Mouse (Mus musculus) midbrain, embryonic 10.5 days (tissue): ENCODE measurements around the gene Eef1b2. TPM values are rescaled to one million over a fixed set of nuclear protein-coding genes. Genes with fewer than 3 reads are reported as not detected.
"Not testable (repeated sequence)": the region's sequence is repeated elsewhere in the genome, so short reads cannot be mapped to it uniquely, and the experiment has no call there.

Experiments
- DNase-seq: peaks from one replicate; pipeline ENCODE4 v3.0.0-alpha.2; 2017; ENCODE audit warnings: low spot score
- H3K27ac ChIP-seq: fragments of 300-500 bp; sonication (generic); replicated peaks from 2 replicates; pipeline ENCODE4 v1.5.1; 2016; ENCODE audit warnings: mild to moderate bottlenecking
- H3K27me3 ChIP-seq: fragments of 300-500 bp; sonication (generic); 2 replicates; pipeline ENCODE4 v1.6.1; 2016; ENCODE audit warnings: low read depth, mild to moderate bottlenecking; ENCODE audit not compliant: poor library complexity, severe bottlenecking
- H3K36me3 ChIP-seq: fragments of 300-500 bp; sonication (generic); 2 replicates; pipeline ENCODE4 v1.6.1; 2016; ENCODE audit warnings: mild to moderate bottlenecking, moderate library complexity
- H3K4me1 ChIP-seq: fragments of 300-500 bp; sonication (generic); 2 replicates; pipeline ENCODE4 v1.6.1; 2016
- H3K4me3 ChIP-seq: fragments of 300-500 bp; sonication (generic); 2 replicates; pipeline ENCODE4 v1.5.1; 2016; ENCODE audit warnings: mild to moderate bottlenecking, moderate library complexity
- H3K9me3 ChIP-seq: fragments of 300-500 bp; sonication (generic); replicated peaks from 2 replicates; pipeline ENCODE4 v1.6.1; 2016; ENCODE audit warnings: mild to moderate bottlenecking
- WGBS: fragments of 180-500 bp; shearing (Covaris S2); methylation state at CpG from one replicate; pipeline ENCODE4 v1.1.7; 2016; 5-methylcytosine and 5-hydroxymethylcytosine counted together
- polyA plus RNA-seq: library from polyadenylated mRNA; unstranded; fragments of >200 nt; fragmentation: Nextera tagmentation; extraction: Ambion mirVana; gene quantifications from 2 replicates; pipeline ENCODE4 v1.2.1, GENCODE M21; 2016

The Eef1b2 gene
- polyA plus RNA-seq, 1 experiment from 2014 or later, result 588 TPM

DNA sequence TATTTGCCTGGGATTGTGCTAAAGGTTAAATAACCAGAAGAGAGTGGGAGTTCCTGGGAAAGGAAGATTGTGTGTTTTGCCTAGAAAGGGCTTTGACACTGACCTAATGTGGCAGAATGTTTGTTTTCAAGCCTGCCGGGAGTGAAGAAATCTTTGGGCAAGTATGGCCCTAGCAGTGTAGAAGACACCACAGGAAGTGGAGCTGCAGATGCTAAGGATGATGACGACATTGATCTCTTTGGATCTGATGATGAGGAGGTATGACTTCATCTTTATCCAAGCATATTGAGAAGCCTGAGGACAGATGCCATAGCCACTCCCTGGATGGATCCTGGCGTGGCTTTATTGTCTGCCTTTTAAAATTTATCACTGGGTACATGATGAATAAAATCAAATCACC lies 1.7 kb downstream of the Eef1b2 start:
- Histone ChIP-seq H3K4me3 (peak overlapping the region; percentile 98), H3K4me1 (peaks cover 29% of the 10 kb centered on the region), H3K27me3 (no peaks in the 10 kb centered on the region), H3K9me3 (no peaks in the 10 kb centered on the region), H3K27ac (no peak overlapping the region), H3K36me3 (peaks cover 53% of the 10 kb centered on the region)
- 86% methylated on average over 3 of the region's 3 CpGs for WGBS
- no peak for DNase-seq

DNA sequence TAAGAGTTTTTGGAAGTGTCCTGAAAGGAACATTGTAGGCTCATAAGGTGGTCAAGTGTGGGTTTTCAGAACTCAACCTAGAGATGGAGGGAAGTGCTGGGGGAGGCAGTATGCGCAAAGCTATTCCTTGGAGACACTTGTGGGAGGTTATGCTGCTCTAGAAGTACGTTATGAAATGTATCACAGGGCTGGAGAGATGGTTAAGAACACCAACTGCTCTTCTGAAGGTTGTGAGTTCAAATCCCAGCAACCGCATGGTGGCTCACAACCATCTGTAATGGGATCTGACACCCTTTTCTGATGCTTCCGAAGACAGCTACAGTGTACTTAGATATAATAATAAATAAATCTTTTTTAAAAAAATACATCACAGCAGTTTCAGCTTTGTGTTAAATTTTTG lies 3.5 kb downstream of the Eef1b2 start:
- H3K4me3 ChIP-seq, result no peak overlapping the region
- H3K9me3 ChIP-seq, result no peaks in the 10 kb centered on the region
- DNase-seq, result no peak
- WGBS, result 93% methylated on average over 4 of the region's 4 CpGs
- peaks cover 23% of the 10 kb centered on the region for H3K4me1 ChIP-seq
- H3K27me3 ChIP-seq, result no peaks in the 10 kb centered on the region
- no peak overlapping the region for H3K27ac ChIP-seq
- H3K36me3 ChIP-seq, result peaks cover 48% of the 10 kb centered on the region

DNA sequence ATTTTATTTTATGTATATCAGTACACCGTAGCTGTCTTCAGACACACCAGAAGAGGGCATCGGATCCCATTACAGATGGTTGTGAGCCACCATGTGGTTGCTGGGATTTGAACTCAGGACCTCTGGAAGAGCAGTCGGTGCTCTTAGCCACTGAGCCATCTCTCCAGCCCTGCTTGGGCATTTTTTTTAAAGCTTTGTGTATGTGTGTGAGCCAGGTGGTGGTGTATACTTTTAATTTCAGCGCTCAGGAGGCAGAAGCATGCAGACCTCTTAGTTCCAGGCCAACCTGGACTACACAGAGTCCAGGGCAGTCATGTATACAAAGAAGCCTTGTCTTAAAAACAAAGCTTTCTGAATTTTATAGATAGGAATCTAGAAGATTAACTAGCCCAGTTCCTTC lies 4.0 kb downstream of the Eef1b2 start:
- H3K9me3 ChIP-seq, H3K27ac ChIP-seq: not testable (repeated sequence)
- H3K36me3 ChIP-seq, result peaks cover 48% of the 10 kb centered on the region

DNA sequence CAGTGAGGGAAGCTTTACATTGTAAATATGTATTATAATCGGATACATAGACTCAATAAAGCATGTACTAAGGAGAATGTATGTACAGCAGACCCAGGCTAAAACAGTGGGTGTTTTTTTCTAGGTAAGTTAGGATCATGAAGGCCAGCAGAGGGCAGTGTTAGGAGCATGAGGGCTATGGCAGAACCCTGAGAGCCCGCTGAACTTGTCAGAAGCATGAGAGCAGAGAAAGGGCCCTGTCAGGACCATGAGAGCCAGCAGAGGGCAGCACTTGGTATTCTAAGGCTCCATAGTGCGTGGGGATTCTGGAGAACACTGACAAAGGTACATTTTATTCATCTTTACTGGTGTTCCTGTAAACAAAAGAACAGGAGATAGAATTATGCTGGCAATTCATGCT lies 4.4 kb downstream of the Eef1b2 start:
- Histone ChIP-seq H3K4me3 (no peak overlapping the region), H3K27ac (no peak overlapping the region), H3K4me1 (peaks cover 15% of the 10 kb centered on the region), H3K9me3 (no peaks in the 10 kb centered on the region), H3K27me3 (no peaks in the 10 kb centered on the region), H3K36me3 (peaks cover 48% of the 10 kb centered on the region)
- peak; percentile 92 for DNase-seq
- 10% methylated on average over 3 of the region's 3 CpGs for WGBS

More for the DNA sequence above, 4.0 kb downstream of the Eef1b2 start:
- H3K4me1 ChIP-seq, result peaks cover 19% of the 10 kb centered on the region
- H3K4me3 ChIP-seq, DNase-seq, H3K27me3 ChIP-seq: not testable (repeated sequence)
- WGBS, result 67% methylated on average over 4 of the region's 4 CpGs

DNA sequence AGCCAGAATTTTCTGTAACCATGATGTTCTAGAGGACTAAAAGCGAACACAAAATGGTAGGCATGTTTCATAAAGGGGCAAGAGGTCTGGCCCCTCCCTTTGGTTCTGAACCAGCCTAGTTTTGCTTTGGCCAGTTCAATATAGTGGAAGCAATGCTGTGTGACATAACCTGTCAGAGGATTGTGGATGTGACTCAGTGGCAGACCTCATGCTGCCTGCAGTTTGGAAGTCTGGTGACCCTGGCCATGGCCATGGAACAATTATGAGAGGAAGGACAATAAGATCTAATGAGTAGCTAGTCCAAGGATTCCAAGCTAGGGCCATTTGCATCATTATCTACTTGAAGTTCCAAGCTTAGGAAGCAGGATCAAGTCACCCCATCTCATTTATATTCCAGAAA lies 4.9 kb downstream of the Eef1b2 start:
- WGBS, result 89% methylated on average over 1 of the region's 1 CpGs
- H3K27ac ChIP-seq, result no peak overlapping the region

DNA sequence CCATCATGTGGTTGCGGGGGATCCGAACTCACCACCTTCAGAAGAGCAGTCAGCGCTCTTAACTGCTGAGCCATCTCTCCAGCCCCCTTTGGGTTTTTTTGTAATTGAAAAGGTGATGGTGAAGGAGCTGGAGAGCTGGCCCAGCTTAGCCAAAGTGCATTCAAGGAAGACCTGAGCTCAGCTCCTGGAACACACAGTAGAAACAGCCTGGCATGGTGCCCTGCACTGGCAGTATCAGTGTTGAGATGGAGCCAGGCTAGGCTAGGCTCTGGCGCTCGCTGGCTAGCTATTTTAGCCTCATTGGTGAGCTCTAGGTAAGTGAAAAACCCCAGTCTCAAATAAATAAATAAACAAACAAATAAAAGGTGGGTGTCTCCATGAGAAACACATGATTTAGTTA lies 5.6 kb downstream of the Eef1b2 start:
- no peak for DNase-seq
- Histone ChIP-seq H3K36me3 (peaks cover 48% of the 10 kb centered on the region), H3K9me3 (no peaks in the 10 kb centered on the region), H3K27me3 (no peaks in the 10 kb centered on the region), H3K4me1 (peaks cover 15% of the 10 kb centered on the region), H3K27ac (no peak overlapping the region), H3K4me3 (no peak overlapping the region)
- 78% methylated on average over 5 of the region's 5 CpGs for WGBS

More for the DNA sequence above, 4.9 kb downstream of the Eef1b2 start:
- H3K4me3 ChIP-seq, result no peak overlapping the region
- H3K36me3 ChIP-seq, result peaks cover 48% of the 10 kb centered on the region
- no peaks in the 10 kb centered on the region for H3K27me3 ChIP-seq
- H3K4me1 ChIP-seq, result peaks cover 15% of the 10 kb centered on the region
- H3K9me3 ChIP-seq, result no peaks in the 10 kb centered on the region
- DNase-seq, result no peak

DNA sequence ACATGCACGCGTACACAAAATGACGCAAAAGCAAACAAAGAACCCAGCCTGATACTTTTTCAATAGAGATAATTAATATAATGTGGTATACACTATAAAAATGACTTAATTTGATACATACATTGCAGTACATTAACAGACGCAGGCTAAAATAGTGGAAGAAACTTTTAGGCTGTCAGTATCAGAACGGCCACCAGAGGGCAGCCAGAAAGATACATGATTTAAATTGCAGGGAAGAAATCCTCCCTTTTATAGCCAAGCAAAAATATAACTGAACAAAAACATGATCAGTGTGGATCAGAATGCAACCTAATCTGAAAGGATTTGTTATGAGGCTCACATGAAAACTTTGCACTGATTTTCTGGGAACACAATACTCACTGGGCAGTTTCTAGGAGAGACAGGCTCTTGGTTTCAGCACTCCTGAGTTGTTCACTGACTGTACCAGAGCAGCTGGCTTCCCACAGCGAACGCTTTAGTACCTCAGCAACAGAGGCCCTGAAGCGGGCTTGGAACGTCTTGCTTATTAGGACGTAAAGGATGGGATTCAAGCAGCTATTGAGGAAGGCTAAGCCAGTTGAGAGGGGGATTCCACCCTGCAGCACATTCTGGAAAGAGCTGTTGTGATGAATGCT lies 6.1 kb downstream of the Eef1b2 start:
- Histone ChIP-seq H3K9me3 (no peaks in the 10 kb centered on the region), H3K27me3 (no peaks in the 10 kb centered on the region), H3K4me1 (peaks cover 11% of the 10 kb centered on the region), H3K27ac (no peak overlapping the region), H3K36me3 (peaks cover 46% of the 10 kb centered on the region), H3K4me3 (no peak overlapping the region)
- DNase-seq, result peak; percentile 42
- WGBS, result 63% methylated on average over 10 of the region's 10 CpGs

DNA sequence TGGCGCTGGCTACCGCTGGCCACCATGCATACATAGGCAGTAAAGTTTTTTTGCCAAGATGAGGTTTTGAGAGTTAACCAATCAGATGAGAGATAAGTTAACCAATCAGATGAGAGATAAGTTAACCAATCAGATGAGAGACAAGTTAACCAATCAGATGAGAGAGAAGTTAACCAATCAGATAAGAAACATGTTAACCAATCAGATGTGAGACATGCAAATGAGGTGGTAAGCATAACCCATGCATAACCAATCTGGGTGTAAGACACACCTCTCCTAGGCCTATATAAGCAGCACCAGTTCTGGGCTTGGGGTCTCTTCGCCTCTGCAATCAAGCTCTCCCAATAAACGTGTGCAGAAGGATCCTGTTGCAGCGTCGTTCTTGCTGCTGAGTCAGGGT lies 8.8 kb downstream of the Eef1b2 start:
- 96% methylated on average over 6 of the region's 6 CpGs for WGBS
- H3K9me3 ChIP-seq, H3K27me3 ChIP-seq, H3K27ac ChIP-seq, DNase-seq, H3K4me3 ChIP-seq, H3K4me1 ChIP-seq: not testable (repeated sequence)
- H3K36me3 ChIP-seq, result peaks cover 20% of the 10 kb centered on the region

DNA sequence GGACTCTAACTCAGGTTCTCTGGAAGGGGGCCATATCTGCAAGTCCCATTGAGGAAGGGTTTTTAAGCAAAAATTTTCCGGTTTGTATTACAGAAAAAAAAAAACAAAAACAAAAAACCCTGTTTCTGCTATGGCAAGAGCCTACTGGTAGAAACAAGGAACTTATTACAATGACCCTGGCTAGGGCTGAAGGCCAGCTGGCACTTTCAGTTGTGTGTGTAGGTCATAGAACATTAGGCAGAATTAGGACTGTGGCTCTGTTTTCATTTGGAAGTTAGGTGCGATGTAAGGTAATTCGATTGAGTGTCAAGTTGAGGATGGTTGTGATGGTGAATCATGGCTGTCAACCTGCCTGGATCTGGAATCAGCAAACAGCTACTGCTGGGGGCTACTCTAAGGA lies 11.9 kb downstream of the Eef1b2 start:
- 95% methylated on average over 3 of the region's 3 CpGs for WGBS
- DNase-seq, result no peak
- Histone ChIP-seq H3K27ac (no peak overlapping the region), H3K4me3 (no peak overlapping the region), H3K4me1 (no peaks in the 10 kb centered on the region), H3K36me3 (0 out of 2 replicates have a peak, but pooled peaks cover 2% of the 10 kb centered on the region), H3K9me3 (no peaks in the 10 kb centered on the region), H3K27me3 (no peaks in the 10 kb centered on the region)

DNA sequence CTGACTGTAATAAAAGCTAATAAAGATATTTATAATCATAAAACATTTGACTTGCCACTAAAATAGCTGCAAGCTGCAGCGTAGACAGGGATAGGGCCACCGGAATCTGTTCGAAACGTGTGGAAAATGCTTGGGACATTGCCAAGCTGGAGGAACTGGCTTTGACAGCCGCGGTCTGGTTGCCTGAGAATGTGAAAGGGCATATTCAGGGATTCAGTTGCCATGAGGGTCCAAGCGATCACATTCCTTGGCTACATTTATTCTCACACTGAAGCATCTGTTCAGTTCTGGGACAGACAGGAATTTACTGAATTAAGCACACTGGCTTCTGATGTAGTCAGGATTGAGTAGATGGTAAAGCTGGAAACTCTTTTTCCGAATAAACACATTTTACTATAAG lies 14.2 kb downstream of the Eef1b2 start:
- Histone ChIP-seq H3K4me1 (no peaks in the 10 kb centered on the region), H3K9me3 (no peaks in the 10 kb centered on the region), H3K36me3 (no peaks in the 10 kb centered on the region), H3K4me3 (no peak overlapping the region), H3K27ac (no peak overlapping the region), H3K27me3 (no peaks in the 10 kb centered on the region)
- WGBS, result 91% methylated on average over 8 of the region's 8 CpGs
- no peak for DNase-seq

DNA sequence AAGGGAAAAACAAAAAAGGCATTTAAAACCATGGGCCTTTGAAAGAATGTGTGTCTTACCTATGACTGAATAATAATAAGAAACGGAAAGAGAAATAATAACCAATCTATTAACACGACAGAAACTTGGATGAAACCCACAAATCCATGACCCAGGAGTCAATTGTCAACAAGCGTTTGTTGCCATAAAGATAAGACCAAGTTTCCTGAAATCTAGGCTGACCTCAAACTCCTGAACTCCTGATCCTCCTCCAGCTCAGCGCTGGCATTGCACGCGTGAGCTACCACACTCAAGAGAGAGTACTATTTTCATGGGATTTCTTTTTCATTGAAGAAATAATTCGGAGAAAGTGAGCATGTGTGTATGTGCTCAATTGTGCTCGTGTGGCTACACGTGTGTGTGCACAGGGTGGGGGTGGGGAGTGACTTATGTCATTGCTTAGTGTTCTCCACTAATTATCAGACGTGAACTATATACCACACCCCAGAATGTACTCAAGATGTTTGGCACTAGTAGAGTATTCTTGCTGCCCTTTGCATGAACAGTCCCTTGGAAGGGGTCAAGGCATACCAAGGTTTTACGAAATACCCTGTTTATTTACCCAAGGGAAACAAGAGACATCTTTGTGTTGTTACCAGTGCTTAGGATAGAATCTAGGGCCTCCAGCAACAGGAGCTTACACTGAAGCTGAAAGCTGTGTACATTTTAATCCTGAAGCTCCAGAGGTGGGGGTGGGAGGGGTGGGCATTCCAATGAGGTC lies 15.9 kb downstream of the Eef1b2 start:
- Histone ChIP-seq H3K27ac (no peak overlapping the region), H3K4me3 (no peak overlapping the region), H3K9me3 (no peaks in the 10 kb centered on the region), H3K27me3 (no peaks in the 10 kb centered on the region), H3K4me1 (no peaks in the 10 kb centered on the region), H3K36me3 (no peaks in the 10 kb centered on the region)
- WGBS, result 88% methylated on average over 11 of the region's 11 CpGs
- DNase-seq, result no peak

DNA sequence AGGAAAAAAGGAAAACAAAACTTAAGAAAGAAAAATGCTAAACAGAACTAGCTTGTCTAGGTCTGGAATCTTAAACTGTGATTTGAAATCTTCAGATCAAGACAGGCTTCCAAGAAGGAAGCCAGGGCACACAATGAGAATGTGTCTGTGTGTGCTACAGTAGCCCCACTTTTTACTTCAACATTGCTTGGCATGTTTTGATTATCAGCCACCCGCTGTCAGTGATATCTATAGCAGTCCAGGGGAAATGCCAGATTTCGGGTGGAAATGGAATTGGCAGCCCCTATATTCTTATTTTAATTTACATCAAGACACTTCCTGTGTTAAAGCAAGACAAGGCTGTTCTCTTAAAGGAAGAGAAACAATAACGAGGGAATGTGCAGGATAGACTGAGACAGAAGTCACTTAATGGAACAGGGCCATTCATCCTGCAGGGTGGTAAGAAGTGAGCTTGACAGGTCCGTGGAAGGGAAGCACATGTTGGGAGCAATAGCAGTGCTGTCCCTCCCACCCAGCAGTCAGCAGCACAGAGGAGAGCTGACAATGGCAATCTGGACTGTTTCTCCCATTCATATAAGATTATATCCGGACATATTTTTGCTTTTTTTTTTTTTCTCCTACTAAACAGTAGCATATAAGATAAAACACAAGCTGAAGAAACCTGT lies 19.4 kb downstream of the Eef1b2 start:
- no peak for DNase-seq
- Histone ChIP-seq H3K27ac (no peak overlapping the region), H3K36me3 (peaks cover 6% of the 10 kb centered on the region), H3K4me3 (no peak overlapping the region), H3K4me1 (no peaks in the 10 kb centered on the region), H3K27me3 (no peaks in the 10 kb centered on the region), H3K9me3 (peaks cover 10% of the 10 kb centered on the region; the same call in 1 of the 2 replicates)
- 81% methylated on average over 5 of the region's 5 CpGs for WGBS

DNA sequence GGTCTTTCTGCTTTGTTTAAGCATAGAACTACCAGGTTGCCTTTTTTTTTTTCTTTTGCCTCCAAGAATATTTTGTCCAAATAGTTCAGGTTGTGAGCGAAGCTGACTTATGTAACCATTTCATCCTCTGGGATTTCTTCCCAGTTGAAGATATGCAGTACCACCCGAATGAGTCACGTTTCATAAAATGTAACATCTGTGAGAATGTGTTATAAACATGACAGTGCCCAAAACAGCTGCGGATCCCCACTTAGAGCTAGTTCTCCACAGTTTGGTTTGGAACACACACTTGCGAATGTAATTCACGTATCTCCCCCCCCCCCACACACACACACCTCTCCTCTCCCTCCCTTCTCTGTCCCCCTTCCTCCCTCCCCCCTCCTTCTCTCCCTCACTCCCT lies 22.8 kb downstream of the Eef1b2 start:
- no peak for DNase-seq
- Histone ChIP-seq H3K27me3 (no peaks in the 10 kb centered on the region; the same call in 1 of the 2 replicates), H3K36me3 (peaks cover 6% of the 10 kb centered on the region), H3K27ac (no peak overlapping the region), H3K9me3 (peaks cover 10% of the 10 kb centered on the region; the same call in 1 of the 2 replicates), H3K4me1 (peaks cover 16% of the 10 kb centered on the region), H3K4me3 (no peak overlapping the region)
- 89% methylated on average over 6 of the region's 6 CpGs for WGBS
